Mouse (Mus musculus) G1E (cell line): ENCODE measurements around the gene Pck1. TPM values are rescaled to one million over a fixed set of nuclear protein-coding genes. Genes with fewer than 3 reads are reported as not detected.

ENCODE experiments used
- ATAC-seq: 2 replicates; pipeline ENCODE4 v1.8.0; 2016; ENCODE audit warnings: mild to moderate bottlenecking; ENCODE audit not compliant: insufficient number of reproducible peaks, poor library complexity, low FRiP score, severe bottlenecking; ENCODE audit errors: extremely low read depth
- DNase-seq: peaks from one replicate; pipeline ENCODE4 v3.0.0; 2012; ENCODE audit warnings: low spot score
- H3K27me3 ChIP-seq: 2 replicates; pipeline ENCODE4 v1.6.1; 2012; ENCODE audit warnings: mild to moderate bottlenecking, low read length, inconsistent platforms; ENCODE audit not compliant: insufficient read depth
- H3K36me3 ChIP-seq: replicated peaks from 2 replicates; pipeline ENCODE3; 2012; ENCODE audit warnings: mild to moderate bottlenecking, inconsistent platforms
- H3K4me1 ChIP-seq: 2 replicates; pipeline ENCODE4 v1.6.1; 2012; ENCODE audit warnings: low read depth, low read length, inconsistent platforms, mixed read lengths; ENCODE audit not compliant: insufficient read depth
- H3K4me3 ChIP-seq: 2 replicates; pipeline ENCODE4 v1.5.1; 2012; ENCODE audit warnings: low read depth, mild to moderate bottlenecking, inconsistent platforms, low read length, moderate library complexity, mixed read lengths
- H3K9me3 ChIP-seq: replicated peaks from 2 replicates; pipeline ENCODE4 v1.6.1; 2012; ENCODE audit warnings: inconsistent platforms
- CTCF ChIP-seq: IDR thresholded peaks from 2 replicates; pipeline ENCODE4 v1.5.1; 2012; ENCODE audit warnings: low read depth, low read length, inconsistent platforms, mixed read lengths
- GATA1 ChIP-seq: IDR thresholded peaks from 2 replicates; pipeline ENCODE4 v1.6.1; 2012; ENCODE audit warnings: borderline replicate concordance, low read length, inconsistent platforms, mixed read lengths
- GATA2 ChIP-seq: IDR thresholded peaks from 2 replicates; pipeline ENCODE4 v1.6.1; 2012; ENCODE audit warnings: low read depth, low read length, inconsistent platforms, borderline replicate concordance
- POLR2AphosphoS5 ChIP-seq: IDR thresholded peaks from 2 replicates; pipeline ENCODE4 v1.6.1; 2012; ENCODE audit warnings: low read depth, low read length, inconsistent platforms; ENCODE audit not compliant: insufficient replicate concordance
- TAL1 ChIP-seq: conservative IDR thresholded peaks from 2 replicates; pipeline ENCODE4 v1.6.1; 2012; ENCODE audit warnings: low read depth, low read length, inconsistent platforms, mixed read lengths
- polyA plus RNA-seq: library from polyadenylated mRNA; stranded (reverse); fragments of >175 nt; gene quantifications from 2 replicates; pipeline ENCODE4 v1.2.3, GENCODE M21; 2012
- total RNA-seq, 2 experiments: library from RNA; stranded (forward) in 1 of 2; stranded (reverse) in 1 of 2; fragments of 200-1000 nt in 1 of 2; fragments of >200 nt in 1 of 2; fragmentation: Nextera tagmentation in 1 of 2; gene quantifications; 2 replicates each; pipeline ENCODE4 v1.2.3; 2014 to 2017

Pck1 gene
- total and polyA plus RNA-seq, 3 experiments: 0.11 TPM; not detected in 2

GRCm38 (mm10) chr2:173170715-173171114, 17.9 kb downstream of the Pck1 start:
- Histone ChIP-seq H3K27me3 (no peaks in the 10 kb centered on the region), H3K4me1 (no peaks in the 10 kb centered on the region), H3K36me3 (no peaks in the 10 kb centered on the region), H3K9me3 (peaks cover 97% of the 10 kb centered on the region), H3K4me3 (no peak overlapping the region)
- no peak for ATAC-seq
- no peak for DNase-seq
- TF ChIP-seq GATA1 (no peak), POLR2AphosphoS5 (no peak), GATA2 (no peak), CTCF (no peak), TAL1 (no peak)

- H3K4me3 ChIP-seq: no peak overlapping the region
- no peaks in the 10 kb centered on the region for H3K36me3 ChIP-seq
- H3K9me3 ChIP-seq: peaks cover 97% of the 10 kb centered on the region
- DNase-seq: no peak
- TF ChIP-seq GATA2 (no peak), GATA1 (no peak), CTCF (no peak), POLR2AphosphoS5 (no peak), TAL1 (no peak)
- no peak for ATAC-seq
- no peaks in the 10 kb centered on the region for H3K27me3 ChIP-seq
- no peaks in the 10 kb centered on the region for H3K4me1 ChIP-seq
Measured at GRCm38 (mm10) chr2:173171470-173171869, 18.6 kb downstream of the Pck1 start.

GRCm38 (mm10) chr2:173171956-173172355, 19.1 kb downstream of the Pck1 start:
- H3K4me1 ChIP-seq: no peaks in the 10 kb centered on the region
- H3K27me3 ChIP-seq: no peaks in the 10 kb centered on the region
- ATAC-seq: no peak
- TF ChIP-seq POLR2AphosphoS5 (no peak), CTCF (no peak), GATA1 (no peak), TAL1 (no peak), GATA2 (no peak)
- no peak for DNase-seq
- H3K4me3 ChIP-seq: no peak overlapping the region
- H3K36me3 ChIP-seq: no peaks in the 10 kb centered on the region
- H3K9me3 ChIP-seq: peaks cover 97% of the 10 kb centered on the region

- peaks cover 97% of the 10 kb centered on the region for H3K9me3 ChIP-seq
- H3K4me1 ChIP-seq: no peaks in the 10 kb centered on the region
- no peak overlapping the region for H3K4me3 ChIP-seq
- no peak for DNase-seq
- no peak for TF ChIP-seq CTCF
- TF ChIP-seq GATA2: no peak
- TF ChIP-seq POLR2AphosphoS5: no peak
- no peak for TF ChIP-seq TAL1
- TF ChIP-seq GATA1: no peak
- H3K36me3 ChIP-seq: no peaks in the 10 kb centered on the region
- no peak for ATAC-seq
- no peaks in the 10 kb centered on the region for H3K27me3 ChIP-seq
Measured at GRCm38 (mm10) chr2:173172386-173172785, 19.5 kb downstream of the Pck1 start.

- no peak for ATAC-seq
- no peaks in the 10 kb centered on the region for H3K36me3 ChIP-seq
- no peak for DNase-seq
- H3K27me3 ChIP-seq: no peaks in the 10 kb centered on the region
- peaks cover 97% of the 10 kb centered on the region for H3K9me3 ChIP-seq
- no peaks in the 10 kb centered on the region for H3K4me1 ChIP-seq
- no peak for TF ChIP-seq TAL1
- TF ChIP-seq CTCF: no peak
- no peak for TF ChIP-seq GATA1
- no peak for TF ChIP-seq POLR2AphosphoS5
- TF ChIP-seq GATA2: no peak
- no peak overlapping the region for H3K4me3 ChIP-seq
Measured at GRCm38 (mm10) chr2:173173008-173173407, 20.2 kb downstream of the Pck1 start.

- TF ChIP-seq GATA1 (no peak), GATA2 (no peak), CTCF (no peak), POLR2AphosphoS5 (no peak)
- Histone ChIP-seq H3K9me3 (peaks cover 95% of the 10 kb centered on the region), H3K36me3 (no peaks in the 10 kb centered on the region), H3K4me1 (no peaks in the 10 kb centered on the region), H3K27me3 (no peaks in the 10 kb centered on the region), H3K4me3 (no peak overlapping the region)
- ATAC-seq (no peak), DNase-seq (no peak)
Measured at GRCm38 (mm10) chr2:173173521-173174511, 21.0 kb downstream of the Pck1 start.
